Mouse (Mus musculus): ENCODE results near the gene Atg13. TPM values are rescaled to one million over a fixed set of nuclear protein-coding genes. Genes with fewer than 3 reads are reported as not detected.

Atg13 gene
- total RNA-seq, 4 experiments from 2014 or later = 33.9 to 36.1 (median 35.5) TPM

Other genes starting within 250 kb of the Atg13 start
- 10 to 100 TPM; 27.3 to 38.2 (median 34.4) TPM for gene Ckap5, start 183.8 kb downstream of the Atg13 start, total RNA-seq (2022)
- gene F2, start 74.2 kb downstream of the Atg13 start, total RNA-seq (2022) = under 1 TPM in 2 of 4 experiments, not detected in 2; 0.19 to 0.75 TPM
- 1 to 10 TPM; 2.1 to 2.7 (median 2.4) TPM for gene Zfp408, start 60.8 kb downstream of the Atg13 start, total RNA-seq (2022)
- gene Arhgap1, start 60.7 kb downstream of the Atg13 start, total RNA-seq (2022) = 1 to 10 TPM; 3.8 to 7.9 (median 4.9) TPM
- gene Harbi1, start 276 bp upstream of the Atg13 start, total RNA-seq (2022) = 1 to 10 TPM; 5.6 to 7.4 (median 6.6) TPM
- 10 to 100 TPM; 13.7 to 15.9 (median 14.9) TPM for gene Ambra1, start 19.6 kb upstream of the Atg13 start, total RNA-seq (2022)
- not detected for gene Chrm4, start 216.7 kb upstream of the Atg13 start, total RNA-seq (2022)
- gene Mdk, start 221.7 kb upstream of the Atg13 start, total RNA-seq (2022) = under 1 TPM in 3 of 4 experiments, not detected in 1; 0.44 to 0.46 (median 0.45) TPM
- not detected for gene Gm9821, start 235.1 kb upstream of the Atg13 start, total RNA-seq (2022)